Mouse (Mus musculus) kidney, postnatal 0 days (tissue): ENCODE results near the gene Pbx1. TPM values are rescaled to one million over a fixed set of nuclear protein-coding genes. Genes with fewer than 3 reads are reported as not detected.

ENCODE experiments used
- ATAC-seq: fragments of 200-750 bp; cut with Nextera tagmentation; replicated peaks from 2 replicates; pipeline ENCODE4 v1.8.0; 2017; ENCODE audit warnings: low read depth, moderate number of reproducible peaks, moderate TSS enrichment, moderate library complexity; ENCODE audit not compliant: low FRiP score
- DNase-seq: peaks from one replicate; pipeline ENCODE4 v3.0.0-alpha.2; 2016; ENCODE audit warnings: low spot score
- H3K27ac ChIP-seq: fragments of 300-500 bp; sonication (generic); 2 replicates; pipeline ENCODE4 v1.5.1; 2014; ENCODE audit warnings: mild to moderate bottlenecking
- H3K27me3 ChIP-seq: fragments of 300-500 bp; sonication (generic); 2 replicates; pipeline ENCODE4 v1.6.1; 2014; ENCODE audit warnings: low read length, mixed read lengths; ENCODE audit not compliant: insufficient read depth
- H3K36me3 ChIP-seq: fragments of 300-500 bp; sonication (generic); 2 replicates; pipeline ENCODE4 v1.6.1; 2014; ENCODE audit warnings: low read length, mixed read lengths; ENCODE audit not compliant: insufficient read depth
- H3K4me1 ChIP-seq: fragments of 300-500 bp; sonication (generic); replicated peaks from 2 replicates; pipeline ENCODE4 v1.6.1; 2014; ENCODE audit warnings: antibody characterized with exemption, low read length, mixed read lengths; ENCODE audit not compliant: insufficient read depth
- H3K4me2 ChIP-seq: fragments of 300-500 bp; sonication (generic); 2 replicates; pipeline ENCODE4 v1.6.1; 2014; ENCODE audit warnings: mild to moderate bottlenecking, low read length, moderate library complexity, mixed read lengths
- H3K4me3 ChIP-seq: fragments of 300-500 bp; sonication (generic); replicated peaks from 2 replicates; pipeline ENCODE4 v1.5.1; 2014; ENCODE audit warnings: low read depth, low read length
- H3K9ac ChIP-seq: fragments of 300-500 bp; sonication (generic); 2 replicates; pipeline ENCODE4 v1.6.1; 2014; ENCODE audit warnings: low read depth, low read length
- H3K9me3 ChIP-seq: fragments of 300-500 bp; sonication (generic); replicated peaks from 2 replicates; pipeline ENCODE4 v1.6.1; 2016; ENCODE audit warnings: low read length, inconsistent platforms, mixed read lengths
- CTCF ChIP-seq: IDR thresholded peaks from 2 replicates; pipeline ENCODE4 v1.5.1; 2016; ENCODE audit warnings: antibody characterized with exemption, low read depth, mild to moderate bottlenecking, moderate library complexity
- WGBS: fragments of 180-500 bp; shearing (Covaris S2); extraction: QIAGEN DNeasy Blood & Tissue Kit; methylation state at CpG from one replicate; pipeline ENCODE4 v1.1.7; 2014; 5-methylcytosine and 5-hydroxymethylcytosine counted together
- polyA plus RNA-seq: library from polyadenylated mRNA; unstranded; fragments of >200 nt; fragmentation: Nextera tagmentation; extraction: Ambion mirVana; gene quantifications from 2 replicates; pipeline ENCODE4 v1.2.1, GENCODE M21; 2015

Gene Pbx1
- polyA plus RNA-seq, 1 experiment from 2014 or later = 55.7 TPM

DNA sequence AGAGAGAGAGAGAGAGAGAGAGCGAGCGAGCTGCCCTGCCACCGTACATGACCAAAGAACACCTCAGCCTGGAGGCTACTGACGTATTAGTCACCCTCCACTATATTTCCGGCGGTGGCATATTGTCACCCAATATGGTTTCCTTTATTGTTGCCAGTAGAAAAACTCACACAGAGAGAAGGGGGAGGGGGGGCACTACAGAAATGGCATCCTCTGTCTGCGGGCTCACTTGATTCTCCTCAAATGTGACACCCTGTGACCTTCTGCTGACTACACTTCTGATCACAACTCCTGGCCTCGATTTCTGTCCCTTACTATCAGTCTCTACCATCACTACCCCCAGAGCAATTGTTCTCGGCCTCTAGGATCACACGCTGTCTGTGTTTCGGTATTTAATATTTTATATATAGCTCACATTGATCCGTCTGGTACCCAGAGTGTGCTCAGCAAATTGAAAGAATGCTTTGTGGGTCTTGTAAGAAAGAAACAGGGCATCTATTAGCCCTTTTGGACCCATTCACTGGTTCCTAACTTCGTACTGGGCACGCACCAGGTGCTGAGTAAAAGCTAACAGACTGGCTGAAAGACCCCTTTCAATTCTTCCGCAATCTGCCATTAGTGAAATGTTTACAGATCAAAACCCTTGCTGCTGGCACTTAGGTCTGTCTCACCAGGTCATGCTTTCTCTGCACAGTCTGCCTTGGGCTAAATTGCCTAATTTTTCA is 148.1 kb downstream of the Pbx1 start:
- Histone ChIP-seq H3K27me3 (no peaks in the 10 kb centered on the region), H3K9ac (no peak overlapping the region), H3K9me3 (no peaks in the 10 kb centered on the region), H3K4me3 (no peak overlapping the region), H3K4me1 (peaks cover 23% of the 10 kb centered on the region), H3K36me3 (no peaks in the 10 kb centered on the region), H3K27ac (no peak overlapping the region), H3K4me2 (no peak overlapping the region)
- no peak for TF ChIP-seq CTCF
- DNase-seq (no peak), ATAC-seq (no peak)
- 70% methylated on average over 15 of the region's 15 CpGs for WGBS

DNA sequence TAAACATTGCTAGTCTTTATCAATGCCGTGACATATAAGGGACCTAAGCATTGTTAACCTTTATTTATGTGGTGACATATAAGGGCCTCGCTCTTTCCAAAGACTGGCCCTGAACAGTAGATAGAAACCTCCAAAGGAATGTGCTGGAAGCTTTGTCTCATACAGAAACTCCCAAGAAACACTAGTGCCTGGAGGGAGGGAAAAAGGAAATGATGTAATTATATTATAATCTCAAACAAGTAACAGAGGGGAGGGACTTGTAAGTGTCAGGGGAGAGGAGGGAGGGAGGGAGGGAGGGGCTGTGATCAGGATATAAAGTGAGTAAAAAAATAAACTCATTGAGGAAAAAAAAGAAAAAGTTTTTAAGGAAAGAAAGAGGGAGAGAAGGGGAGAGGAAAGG is 148.6 kb downstream of the Pbx1 start:
- Histone ChIP-seq H3K4me2 (no peak overlapping the region), H3K36me3 (no peaks in the 10 kb centered on the region), H3K27me3 (no peaks in the 10 kb centered on the region), H3K9ac (no peak overlapping the region), H3K27ac (no peak overlapping the region), H3K9me3 (no peaks in the 10 kb centered on the region), H3K4me1 (peaks cover 17% of the 10 kb centered on the region), H3K4me3 (no peak overlapping the region)
- TF ChIP-seq CTCF = no peak
- peak; percentile 60 for DNase-seq
- ATAC-seq = no peak
- WGBS = 60% methylated on average over 2 of the region's 2 CpGs

DNA sequence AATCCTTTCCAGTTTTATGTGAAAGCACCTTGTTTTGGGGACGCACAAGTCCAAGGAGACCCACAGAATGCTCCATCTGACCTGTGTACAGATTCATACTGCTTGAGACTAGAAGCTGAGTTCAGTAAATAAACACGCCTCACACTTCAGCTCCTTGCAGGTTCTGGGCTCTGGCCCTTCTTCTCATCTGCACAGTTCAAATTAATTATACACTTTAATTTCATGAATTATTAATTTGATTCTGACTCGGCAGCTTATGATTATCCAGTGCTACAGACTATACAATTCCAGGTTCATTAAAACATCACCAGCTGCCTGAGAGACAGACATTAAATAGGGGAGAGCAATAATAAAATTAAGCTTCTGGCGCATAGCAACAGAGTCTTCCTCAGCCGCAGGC is 156.4 kb downstream of the Pbx1 start:
- Histone ChIP-seq H3K27ac (no peak overlapping the region), H3K36me3 (no peaks in the 10 kb centered on the region)

DNA sequence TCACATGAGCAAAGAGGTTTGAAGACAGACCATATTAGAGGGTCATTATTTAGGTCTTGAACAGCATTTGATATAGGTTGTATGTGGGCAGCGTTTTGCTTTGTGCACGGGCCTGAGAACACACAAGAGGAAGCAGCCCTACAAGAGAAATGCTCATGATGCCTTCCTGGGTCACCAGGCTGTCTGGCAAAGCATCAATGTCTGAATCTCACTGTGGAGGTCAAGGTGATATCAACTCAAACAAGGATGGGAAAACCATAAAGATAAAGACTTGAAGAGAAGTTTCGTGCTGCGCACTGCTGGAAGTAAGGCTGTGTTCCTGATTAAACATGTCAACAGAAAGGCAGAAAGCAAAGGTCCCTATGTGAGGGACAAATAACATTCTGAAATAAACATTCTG is 157.8 kb downstream of the Pbx1 start:
- H3K4me2 ChIP-seq = no peak overlapping the region
- H3K9me3 ChIP-seq = no peaks in the 10 kb centered on the region
- no peak for ATAC-seq
- DNase-seq = no peak
- 83% methylated on average over 4 of the region's 4 CpGs for whole genome bisulfite sequencing
- TF ChIP-seq CTCF = no peak
- no peak overlapping the region for H3K9ac ChIP-seq
- H3K36me3 ChIP-seq = no peaks in the 10 kb centered on the region
- no peaks in the 10 kb centered on the region for H3K27me3 ChIP-seq
- no peak overlapping the region for H3K4me3 ChIP-seq
- H3K4me1 ChIP-seq = peaks cover 8% of the 10 kb centered on the region; the same call in 1 of the 2 replicates
- no peak overlapping the region for H3K27ac ChIP-seq

More for the DNA sequence above, 156.4 kb downstream of the Pbx1 start:
- no peak; the same call in 1 of the 2 replicates for ATAC-seq
- no peak overlapping the region for H3K4me3 ChIP-seq
- no peak for DNase-seq
- 0 out of 2 replicates have a peak, but pooled peaks cover under 1% of the 10 kb centered on the region for H3K4me1 ChIP-seq
- 71% methylated on average over 5 of the region's 5 CpGs for WGBS
- H3K9me3 ChIP-seq = no peaks in the 10 kb centered on the region
- no peak for TF ChIP-seq CTCF
- no peak overlapping the region for H3K4me2 ChIP-seq
- H3K27me3 ChIP-seq = no peaks in the 10 kb centered on the region
- H3K9ac ChIP-seq = no peak overlapping the region

DNA sequence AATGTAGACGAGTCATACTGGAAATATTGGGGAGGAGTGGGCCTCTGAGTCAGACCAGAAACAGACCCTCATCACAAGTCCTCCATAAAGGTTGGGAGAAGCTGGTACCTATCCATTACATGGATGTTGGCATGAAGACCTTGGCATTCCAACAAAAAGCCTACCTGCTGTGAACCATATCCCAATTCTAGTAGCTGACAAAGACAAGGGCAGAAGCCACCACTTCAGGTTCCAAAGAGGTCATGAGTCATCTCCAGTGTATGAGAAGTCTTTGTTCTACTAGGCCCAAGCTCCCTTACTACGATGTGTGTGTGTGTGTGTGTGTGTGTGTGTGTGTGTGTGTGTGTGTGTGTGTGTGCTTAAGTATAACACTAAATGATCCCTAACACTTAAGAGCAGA is 160.0 kb downstream of the Pbx1 start:
- TF ChIP-seq CTCF = no peak
- no peak for DNase-seq
- Histone ChIP-seq H3K27me3 (no peaks in the 10 kb centered on the region), H3K36me3 (no peaks in the 10 kb centered on the region), H3K4me2 (no peak overlapping the region), H3K9me3 (no peaks in the 10 kb centered on the region), H3K4me3 (no peak overlapping the region), H3K9ac (no peak overlapping the region), H3K4me1 (peaks cover 13% of the 10 kb centered on the region; the same call in 1 of the 2 replicates), H3K27ac (no peak overlapping the region)
- ATAC-seq = no peak
- 70% methylated on average over 2 of the region's 2 CpGs for WGBS

DNA sequence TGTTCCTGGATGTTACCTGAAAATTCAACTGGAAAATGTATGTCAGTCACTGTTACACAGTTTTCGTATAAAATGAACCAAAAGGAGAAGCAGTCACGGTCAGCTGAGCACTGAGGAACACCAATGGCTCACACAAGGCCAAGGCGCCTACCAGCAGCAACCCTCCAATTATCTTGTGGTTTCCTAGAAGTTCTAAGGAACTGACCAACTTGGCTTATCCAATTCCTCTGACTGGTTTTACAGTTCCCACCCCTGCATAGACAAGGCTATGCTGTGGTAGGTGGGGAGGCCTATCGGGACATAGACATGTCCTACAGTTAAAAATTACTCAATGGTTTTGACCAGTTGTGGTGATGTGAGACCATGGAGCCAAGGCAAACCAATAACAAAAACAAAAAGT is 160.9 kb downstream of the Pbx1 start:
- DNase-seq (no peak), ATAC-seq (no peak)
- Histone ChIP-seq H3K27me3 (no peaks in the 10 kb centered on the region), H3K4me1 (peaks cover 13% of the 10 kb centered on the region; the same call in 1 of the 2 replicates), H3K36me3 (no peaks in the 10 kb centered on the region), H3K27ac (no peak overlapping the region), H3K4me3 (no peak overlapping the region), H3K4me2 (no peak overlapping the region), H3K9me3 (no peaks in the 10 kb centered on the region), H3K9ac (no peak overlapping the region)
- no peak for TF ChIP-seq CTCF
- WGBS = 70% methylated on average over 4 of the region's 4 CpGs
